Mouse (Mus musculus) heart, embryonic 11.5 days (tissue): ENCODE data around the gene Mrpl14. TPM values are rescaled to one million over a fixed set of nuclear protein-coding genes. Genes with fewer than 3 reads are reported as not detected.

ENCODE experiments used
- ATAC-seq: fragments of 200-750 bp; cut with Nextera tagmentation; replicated peaks from 2 replicates; pipeline ENCODE4 v1.8.0; 2017; ENCODE audit warnings: moderate library complexity; ENCODE audit not compliant: insufficient number of reproducible peaks, low FRiP score, low TSS enrichment
- H3K27ac ChIP-seq: fragments of 300-500 bp; sonication (generic); 2 replicates; pipeline ENCODE4 v1.5.1; 2014; ENCODE audit warnings: mild to moderate bottlenecking, low read depth, low read length
- H3K27me3 ChIP-seq: fragments of 300-500 bp; sonication (generic); 2 replicates; pipeline ENCODE4 v1.6.1; 2014; ENCODE audit warnings: mild to moderate bottlenecking, low read length, mixed read lengths; ENCODE audit not compliant: control insufficient read depth, insufficient read depth
- H3K36me3 ChIP-seq: fragments of 300-500 bp; sonication (generic); 2 replicates; pipeline ENCODE4 v1.6.1; 2014; ENCODE audit warnings: mild to moderate bottlenecking, low read length, moderate library complexity, mixed read lengths; ENCODE audit not compliant: control insufficient read depth, insufficient read depth
- H3K4me1 ChIP-seq: fragments of 300-500 bp; sonication (generic); 2 replicates; pipeline ENCODE4 v1.6.1; 2014; ENCODE audit warnings: low read length; ENCODE audit not compliant: control insufficient read depth, insufficient read depth
- H3K4me2 ChIP-seq: fragments of 300-500 bp; sonication (generic); 2 replicates; pipeline ENCODE4 v1.6.1; 2014; ENCODE audit warnings: mild to moderate bottlenecking, moderate library complexity
- H3K4me3 ChIP-seq: fragments of 300-500 bp; sonication (generic); 2 replicates; pipeline ENCODE4 v1.5.1; 2014; ENCODE audit warnings: low read depth, low read length
- H3K9ac ChIP-seq: fragments of 300-500 bp; sonication (generic); 2 replicates; pipeline ENCODE4 v1.6.1; 2014; ENCODE audit warnings: mild to moderate bottlenecking, low read depth, low read length, moderate library complexity
- H3K9me3 ChIP-seq: fragments of 300-500 bp; sonication (generic); replicated peaks from 2 replicates; pipeline ENCODE4 v1.6.1; 2016; ENCODE audit warnings: low read length; ENCODE audit not compliant: control insufficient read depth
- WGBS: fragments of 180-500 bp; shearing (Covaris S2); extraction: QIAGEN DNeasy Blood & Tissue Kit; methylation state at CpG from one replicate; pipeline ENCODE4 v1.1.7; 2014; ENCODE audit not compliant: insufficient replicate concordance; 5-methylcytosine and 5-hydroxymethylcytosine counted together
- polyA plus RNA-seq: library from polyadenylated mRNA; unstranded; fragments of >200 nt; fragmentation: Nextera tagmentation; extraction: Ambion mirVana; gene quantifications from 2 replicates; pipeline ENCODE4 v1.2.1, GENCODE M21; 2014

Mrpl14 gene
- polyA plus RNA-seq, 1 experiment from 2014 or later: 131 TPM

DNA sequence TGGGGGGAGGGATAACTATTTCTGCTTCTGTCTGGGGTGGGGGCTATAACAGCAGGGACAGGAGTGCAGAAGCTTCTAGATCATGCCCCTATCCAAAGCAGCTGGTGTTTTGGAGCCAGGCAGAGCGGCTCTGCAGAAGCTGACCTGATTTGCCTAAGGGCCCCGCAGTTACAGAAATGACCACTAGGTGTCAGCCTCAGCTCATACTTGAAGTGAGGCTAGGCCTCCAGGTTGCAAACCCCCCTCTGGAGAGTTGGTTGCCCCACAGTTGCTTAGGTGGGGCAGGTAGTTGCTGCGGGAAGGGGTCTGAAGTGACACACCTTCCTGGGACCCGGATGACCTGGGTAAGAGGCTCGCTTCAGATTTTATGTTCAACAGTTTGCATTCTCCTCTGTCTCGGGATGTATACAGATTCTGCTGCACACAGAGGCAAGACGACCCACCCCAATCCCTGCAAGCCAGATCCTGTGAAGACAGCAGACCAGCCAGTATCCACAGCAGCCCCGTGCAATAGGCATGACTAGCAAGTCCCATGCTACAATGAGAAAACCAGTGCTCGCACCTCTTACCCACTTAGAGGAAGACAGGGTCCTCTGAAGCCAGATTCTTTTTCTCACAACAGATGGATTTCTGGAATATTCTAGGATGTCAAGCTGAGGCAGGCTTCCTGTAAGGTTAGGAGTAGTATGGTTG is 45.2 kb downstream of the Mrpl14 start:
- Histone ChIP-seq H3K4me3 (no peak overlapping the region), H3K27me3 (peaks cover 23% of the 10 kb centered on the region), H3K4me2 (no peak overlapping the region), H3K36me3 (no peaks in the 10 kb centered on the region), H3K9me3 (no peaks in the 10 kb centered on the region), H3K27ac (no peak overlapping the region), H3K4me1 (peaks cover 57% of the 10 kb centered on the region), H3K9ac (no peak overlapping the region)
- 29% methylated on average over 9 of the region's 9 CpGs for WGBS
- no peak for ATAC-seq

DNA sequence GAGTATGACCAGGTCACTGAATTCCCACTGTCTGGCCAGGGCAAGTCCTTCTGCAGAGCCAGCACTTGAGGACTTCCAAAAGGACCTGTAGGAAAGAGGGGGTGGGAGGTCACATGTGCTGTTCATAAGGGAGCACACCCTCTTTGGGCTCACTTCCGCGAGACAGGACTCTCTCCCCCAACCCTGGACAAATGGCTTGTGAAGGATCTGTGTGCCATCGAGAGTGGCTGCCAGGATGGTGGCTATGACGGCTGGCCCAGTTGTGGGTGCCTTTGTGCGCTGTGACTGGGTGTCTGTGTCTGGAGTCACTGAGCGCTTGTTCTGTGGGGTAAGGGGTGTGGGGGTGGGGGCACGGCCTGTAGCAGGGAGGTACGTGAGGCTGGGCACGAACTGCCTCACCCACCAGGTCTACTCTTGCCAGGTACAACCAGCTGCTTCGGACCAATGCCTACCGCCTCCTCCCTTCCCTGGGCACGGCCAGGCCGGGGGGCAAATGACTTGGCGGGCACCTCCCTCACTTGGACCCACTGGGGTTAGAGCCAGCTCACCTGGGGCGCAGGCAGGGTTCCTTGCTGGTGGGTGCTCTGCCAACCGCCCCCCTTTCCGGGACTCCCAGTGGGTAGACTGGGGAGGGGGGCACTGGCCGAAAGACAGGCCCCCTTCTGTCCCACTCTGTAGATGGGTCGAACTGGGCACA is 47.1 kb downstream of the Mrpl14 start:
- 66% methylated on average over 19 of the region's 19 CpGs for WGBS
- no peak overlapping the region for H3K27ac ChIP-seq

DNA sequence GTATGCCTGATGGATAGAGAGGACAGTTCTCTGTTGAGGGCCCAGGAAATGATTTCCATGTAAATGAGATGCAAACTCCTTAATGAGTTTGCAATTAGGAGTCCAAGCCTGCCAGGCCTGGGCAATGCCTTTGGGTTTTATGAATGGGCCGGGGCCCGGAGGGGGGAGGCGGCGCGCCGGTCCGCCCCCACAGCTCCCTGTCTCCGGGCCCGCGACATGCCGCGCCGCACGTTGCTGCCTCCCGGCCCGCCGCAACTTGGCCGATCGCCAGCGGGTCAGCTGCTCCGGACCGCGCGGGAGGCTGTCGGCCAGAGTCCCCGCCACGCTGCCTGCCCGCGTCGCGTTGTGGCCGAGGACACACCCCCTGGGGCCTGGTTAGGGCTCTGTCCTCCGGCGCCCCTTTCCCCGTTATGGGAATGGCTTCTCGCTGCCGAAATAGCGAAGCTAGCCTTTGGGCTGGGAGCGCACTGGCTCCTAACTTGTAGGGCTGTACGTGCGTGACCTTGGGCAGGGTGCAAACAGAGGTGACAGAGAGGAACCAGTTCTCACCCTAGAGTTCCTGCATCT is 47.7 kb downstream of the Mrpl14 start, which contains the start of gene 1600014C23Rik:
1600014C23Rik (minus strand) TSS at position 110 of the 567 bp plus-strand sequence.
- H3K9me3 ChIP-seq: no peaks in the 10 kb centered on the region
- H3K27ac ChIP-seq: peak within 1 kb of the TSS; percentile 43; the same call in 1 of the 2 replicates
- peaks cover 23% of the 10 kb centered on the region for H3K27me3 ChIP-seq
- H3K4me2 ChIP-seq: peak within 1 kb of the TSS; percentile 82
- WGBS: 2% methylated on average over 41 of the region's 41 CpGs
- ATAC-seq: 0 out of 2 replicates have a peak, but pooled peaks have one; percentile 11
- H3K4me3 ChIP-seq: peak within 1 kb of the TSS; percentile 38
- no peaks in the 10 kb centered on the region for H3K36me3 ChIP-seq
- H3K4me1 ChIP-seq: peaks cover 48% of the 10 kb centered on the region
- H3K9ac ChIP-seq: peak within 1 kb of the TSS; percentile 73

More for the DNA sequence above, 47.1 kb downstream of the Mrpl14 start:
- Histone ChIP-seq H3K27me3 (peaks cover 23% of the 10 kb centered on the region), H3K9me3 (no peaks in the 10 kb centered on the region), H3K4me2 (peak overlapping the region; percentile 82), H3K36me3 (no peaks in the 10 kb centered on the region), H3K4me3 (peak overlapping the region; percentile 38), H3K4me1 (peaks cover 54% of the 10 kb centered on the region), H3K9ac (peak overlapping the region; percentile 73)
- no peak for ATAC-seq

DNA sequence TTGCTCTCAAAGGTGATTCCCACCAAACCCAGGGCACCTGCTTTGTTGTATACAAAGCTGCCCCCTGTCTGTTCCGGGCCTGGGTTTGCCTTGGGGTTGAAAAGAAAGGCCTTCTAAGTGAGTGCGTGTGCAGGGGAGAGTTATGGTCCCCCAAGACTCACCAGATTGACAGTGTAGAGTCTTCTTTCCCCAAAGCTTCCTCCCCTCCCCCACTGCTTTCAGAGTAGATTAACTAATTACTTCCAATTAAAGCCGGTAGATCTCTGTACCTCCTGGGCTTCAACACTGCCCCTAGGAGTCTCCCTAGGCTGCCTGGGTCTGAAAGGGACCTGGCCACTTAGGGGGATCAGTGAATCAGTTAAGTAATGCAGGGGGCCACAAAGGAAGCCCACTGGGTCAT is 48.2 kb downstream of the Mrpl14 start:
- Histone ChIP-seq H3K36me3 (no peaks in the 10 kb centered on the region), H3K27me3 (peaks cover 23% of the 10 kb centered on the region), H3K9ac (peak overlapping the region; percentile 73), H3K9me3 (no peaks in the 10 kb centered on the region), H3K4me2 (peak overlapping the region; percentile 82), H3K27ac (peak overlapping the region; percentile 43; the same call in 1 of the 2 replicates), H3K4me3 (peak overlapping the region; percentile 38), H3K4me1 (peaks cover 42% of the 10 kb centered on the region)
- ATAC-seq: no peak
- 23% methylated on average over 3 of the region's 3 CpGs for WGBS

DNA sequence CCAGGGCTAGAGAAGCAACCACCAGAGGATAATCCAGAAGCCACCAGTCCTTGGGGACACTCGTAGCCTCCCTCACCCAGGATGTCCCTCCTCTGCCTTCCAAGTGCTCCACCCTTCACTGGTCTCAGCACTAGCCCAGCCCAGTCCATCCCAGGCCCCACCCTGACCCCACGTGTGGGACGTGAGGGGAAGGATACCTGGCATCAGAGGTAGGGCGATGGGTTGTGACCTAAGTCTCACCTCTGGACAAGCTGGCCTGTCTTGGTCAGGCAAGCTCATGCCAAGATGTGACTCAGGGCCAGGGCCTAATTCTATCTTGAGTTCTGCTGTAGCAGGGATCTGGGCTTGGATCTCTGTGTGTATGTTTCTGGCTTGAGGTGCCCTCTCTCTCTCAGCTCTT is 48.8 kb downstream of the Mrpl14 start:
- Histone ChIP-seq H3K9me3 (no peaks in the 10 kb centered on the region), H3K4me3 (no peak overlapping the region), H3K27ac (peak overlapping the region; percentile 24; the same call in 1 of the 2 replicates), H3K4me2 (0 out of 2 replicates have a peak overlapping the region, but pooled peaks have one; percentile 1), H3K4me1 (peaks cover 38% of the 10 kb centered on the region), H3K27me3 (peaks cover 23% of the 10 kb centered on the region), H3K36me3 (no peaks in the 10 kb centered on the region), H3K9ac (no peak overlapping the region)
- ATAC-seq: no peak
- WGBS: 74% methylated on average over 4 of the region's 4 CpGs

DNA sequence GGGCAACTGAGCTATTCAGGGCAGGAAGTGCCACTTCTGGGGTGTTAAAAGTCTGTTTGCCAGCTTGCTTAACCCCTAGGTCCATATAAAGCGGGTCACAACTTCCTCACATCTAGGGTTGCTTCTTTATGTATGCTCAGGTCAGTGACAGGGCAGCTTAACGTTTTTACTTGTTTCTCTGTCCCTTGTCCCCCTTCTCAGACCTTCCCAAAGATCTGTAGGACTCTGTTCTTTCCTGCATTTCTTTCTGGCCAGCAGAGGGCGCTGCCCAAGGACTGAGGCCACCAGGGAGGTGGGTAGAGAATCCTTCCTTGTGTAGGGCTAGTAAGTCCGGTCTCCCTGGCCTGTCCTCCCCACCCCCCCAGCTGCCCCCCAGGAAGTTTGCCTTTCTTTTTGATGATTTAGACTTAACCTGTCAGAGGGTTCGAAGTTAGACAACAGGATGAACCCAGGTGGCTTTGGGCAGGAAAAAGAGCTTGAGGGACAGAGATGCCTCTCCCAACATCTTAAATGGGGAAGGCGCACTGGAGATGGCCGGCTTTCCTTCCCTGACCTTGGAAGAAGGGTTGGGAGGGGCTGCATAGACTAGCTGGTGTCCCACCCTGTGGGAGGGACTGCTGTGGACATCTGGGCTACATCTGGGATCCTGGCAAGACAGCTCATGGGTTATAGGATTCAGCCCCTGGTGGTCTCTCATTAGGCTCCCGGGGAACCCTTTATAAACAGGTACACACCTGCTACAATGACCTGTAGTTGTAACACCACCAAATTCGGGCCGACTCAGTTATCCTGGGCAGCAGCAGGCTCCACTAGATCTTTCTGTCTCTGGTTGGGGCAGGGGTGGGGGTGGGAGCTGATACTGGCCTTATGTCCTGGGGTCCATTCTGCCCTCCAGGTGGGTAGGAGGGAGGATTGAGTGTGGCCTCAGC is 49.5 kb downstream of the Mrpl14 start:
- peaks cover 19% of the 10 kb centered on the region for H3K27me3 ChIP-seq
- H3K4me2 ChIP-seq: peak overlapping the region; percentile 72
- H3K36me3 ChIP-seq: no peaks in the 10 kb centered on the region
- H3K27ac ChIP-seq: peak overlapping the region; percentile 78
- peak overlapping the region; percentile 75 for H3K9ac ChIP-seq
- no peak for ATAC-seq
- H3K4me3 ChIP-seq: peak overlapping the region; percentile 50
- H3K4me1 ChIP-seq: peaks cover 34% of the 10 kb centered on the region
- WGBS: 6% methylated on average over 10 of the region's 10 CpGs
- H3K9me3 ChIP-seq: no peaks in the 10 kb centered on the region

DNA sequence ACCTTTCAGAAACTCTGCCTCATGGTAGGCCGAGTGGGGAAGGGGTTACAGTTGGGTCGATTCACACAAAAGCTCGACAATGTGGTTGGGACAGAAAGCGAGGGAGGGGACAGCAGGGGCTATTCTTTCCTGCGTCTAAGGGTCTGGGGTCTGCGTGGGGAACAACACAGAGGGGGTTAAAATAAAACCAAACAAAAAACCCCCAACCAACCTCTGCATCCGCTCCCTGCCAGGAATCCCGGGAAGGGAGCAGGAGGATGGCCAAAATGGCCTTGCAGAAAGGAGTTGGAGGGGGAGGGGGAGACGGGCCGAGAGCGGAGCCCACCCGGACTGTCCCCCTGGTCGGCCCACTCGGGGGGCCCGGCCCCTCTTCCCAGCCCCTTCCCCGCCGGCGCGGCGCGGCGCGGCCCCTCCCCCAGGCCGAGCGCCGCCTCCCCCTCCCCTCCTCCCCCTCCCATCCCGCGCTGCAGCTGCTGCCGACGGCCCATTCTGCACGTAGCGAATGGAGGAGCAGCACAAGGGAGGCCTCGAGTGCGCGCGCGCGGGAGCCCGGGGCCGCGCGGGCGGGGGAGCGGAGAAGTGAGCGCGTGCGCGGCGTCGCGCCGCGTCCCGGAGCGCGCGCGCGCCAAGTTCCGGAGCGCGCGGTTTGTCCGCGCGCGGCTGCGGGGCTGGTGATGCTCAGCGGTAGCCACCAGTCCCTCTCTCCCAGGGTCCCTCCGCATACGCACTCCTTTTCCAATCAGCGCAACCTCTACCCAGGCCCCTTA is 50.4 kb downstream of the Mrpl14 start:
- H3K27me3 ChIP-seq: peaks cover 17% of the 10 kb centered on the region
- H3K9ac ChIP-seq: peak overlapping the region; percentile 75
- under 1% methylated on average over 41 of the region's 72 CpGs for WGBS
- H3K9me3 ChIP-seq: no peaks in the 10 kb centered on the region
- H3K36me3 ChIP-seq: no peaks in the 10 kb centered on the region
- H3K4me1 ChIP-seq: peaks cover 34% of the 10 kb centered on the region
- H3K27ac ChIP-seq: peak overlapping the region; percentile 78
- H3K4me3 ChIP-seq: peak overlapping the region; percentile 50
- ATAC-seq: peak; percentile 47
- H3K4me2 ChIP-seq: peak overlapping the region; percentile 72
